21 mouse cellular contexts compared by ENCODE assay signal in the genomic region with DNA sequence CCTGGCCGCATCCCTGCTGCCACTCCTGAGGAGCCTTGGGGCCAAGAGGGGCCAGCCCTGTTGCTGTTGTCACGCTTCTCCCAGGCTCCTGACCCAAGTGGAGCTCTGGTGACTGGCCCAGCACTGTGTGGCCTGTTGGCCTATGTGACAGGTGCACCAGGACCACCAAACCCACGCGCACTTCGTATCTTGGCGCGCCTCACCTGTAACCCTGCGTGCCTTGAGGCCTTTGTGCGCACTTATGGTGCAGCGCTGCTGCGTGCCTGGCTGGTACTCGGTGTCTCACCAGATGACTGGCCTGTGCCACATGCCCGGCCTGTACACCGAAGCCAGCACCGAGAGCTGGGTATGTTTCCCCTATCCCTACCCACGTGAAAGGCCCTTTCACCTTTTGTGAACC. TPM values are rescaled to one million over a fixed set of nuclear protein-coding genes. Genes with fewer than 3 reads are reported as not detected.
"Had no signal": no experiment of that assay in that cellular context is flagged by ENCODE, and none has a peak within 500 bp of the region (broad histone marks: within the 10 kb centered on the region; RNA-seq: fewer than 3 reads in every experiment).

No protein-coding gene starts in this region.

- ATAC-seq: liver, postnatal 0 days; lung, postnatal 0 days; midbrain, embryonic 16.5 days had no signal

- H3K9me3 ChIP-seq: lung, embryonic 15.5 days; megakaryocyte, embryonic 14.5 days; midbrain, embryonic 12.5 days; neural tube, embryonic 12.5 days; stomach, embryonic 15.5 days had no signal

- H3K27ac ChIP-seq: lung, embryonic 15.5 days; macrophage; midbrain, embryonic 12.5 days; neural tube, embryonic 12.5 days; stomach, embryonic 15.5 days; stomach, postnatal 0 days had no signal

- H3K9ac ChIP-seq: liver, postnatal 0 days; lung, embryonic 15.5 days; midbrain, embryonic 12.5 days; neural tube, embryonic 12.5 days; stomach, embryonic 15.5 days had no signal

- DNase-seq: liver, postnatal 0 days; lung, adult 2 months; lung, postnatal 14 days; lung, postnatal 36 days; midbrain, embryonic 14.5 days; right cerebral cortex, postnatal 14 days; thymus, adult 2 months; thymus, postnatal 25 days; thymus, postnatal 4 days had no signal

- H3K27me3 ChIP-seq: lung, embryonic 15.5 days; midbrain, embryonic 12.5 days; stomach, embryonic 15.5 days had no signal

- H3K4me3 ChIP-seq: lung, embryonic 15.5 days; megakaryocyte, embryonic 14.5 days; midbrain, embryonic 12.5 days; neural tube, embryonic 12.5 days; stomach, embryonic 15.5 days had no signal

- H3K4me2 ChIP-seq: lung, embryonic 15.5 days; midbrain, embryonic 12.5 days; neural tube, embryonic 12.5 days; stomach, embryonic 15.5 days had no signal

RNA-seq across cellular contexts. Expression of a gene that starts 4.3 kb away (rescaled TPM):
- total RNA-seq: monocyte, adult 5-6 weeks had no signal

RNA-seq across cellular contexts. Expression of a gene that starts 23.1 kb away (rescaled TPM):
- total RNA-seq: megakaryocyte progenitor cell, adult 5-6 weeks; monocyte, adult 5-6 weeks; neutrophil, adult 5-6 weeks had no signal
- polyA plus RNA-seq: midbrain, embryonic 12.5 days; midbrain, embryonic 14.5 days; midbrain, embryonic 16.5 days; neural tube, embryonic 12.5 days had no signal

RNA-seq across cellular contexts. Expression of a gene that starts 36.1 kb away (rescaled TPM):
- total RNA-seq: neutrophil, adult 5-6 weeks had no signal
- polyA plus RNA-seq: midbrain, embryonic 12.5 days; midbrain, embryonic 14.5 days had no signal
